Mouse (Mus musculus): ENCODE results near the gene Fuom. TPM values are rescaled to one million over a fixed set of nuclear protein-coding genes. Genes with fewer than 3 reads are reported as not detected.
A peak's percentile ranks its signal among the peaks of the same experiment; 100 is the strongest.

Gene Fuom
- polyA plus RNA-seq, 1 experiment from 2014 or later = 41.0 TPM

- no peaks in the 10 kb centered on the region for H3K27me3 ChIP-seq (ENCODE audit: insufficient read depth, poor library complexity, severe bottlenecking)
- DNase-seq (ENCODE audit: low spot score) = no peak
- 56% methylated on average over 5 of the region's 5 CpGs for WGBS
- H3K4me3 ChIP-seq = no peak within 1 kb of the TSS
- no peaks in the 10 kb centered on the region for H3K9me3 ChIP-seq
- no peaks in the 10 kb centered on the region for H3K36me3 ChIP-seq
- peaks cover 8% of the 10 kb centered on the region for H3K4me1 ChIP-seq
- no peak within 1 kb of the TSS for H3K27ac ChIP-seq
These were observed 9.2 kb downstream of the Fuom start, which contains the start of gene Prap1 for GRCm38 (mm10) chr7:140092924-140093528. TSS of gene Prap1 (plus strand) at chr7:140093395.

- no peak overlapping the region for H3K27ac ChIP-seq
- WGBS = 82% methylated on average over 10 of the region's 10 CpGs
- no peak for DNase-seq (ENCODE audit: low spot score)
- H3K27me3 ChIP-seq (ENCODE audit: insufficient read depth, poor library complexity, severe bottlenecking) = no peaks in the 10 kb centered on the region
- no peak overlapping the region for H3K4me3 ChIP-seq
- no peaks in the 10 kb centered on the region for H3K9me3 ChIP-seq
- peaks cover 8% of the 10 kb centered on the region for H3K4me1 ChIP-seq
- no peaks in the 10 kb centered on the region for H3K36me3 ChIP-seq
These were observed 11.6 kb downstream of the Fuom start for GRCm38 (mm10) chr7:140090601-140091000.

- Histone ChIP-seq H3K4me1 (0 out of 2 replicates have a peak, but pooled peaks cover 6% of the 10 kb centered on the region), H3K36me3 (no peaks in the 10 kb centered on the region), H3K9me3 (no peaks in the 10 kb centered on the region), H3K4me3 (no peak within 1 kb of the TSS), H3K27me3 (ENCODE audit: insufficient read depth, poor library complexity, severe bottlenecking) (peaks cover 51% of the 10 kb centered on the region), H3K27ac (no peak within 1 kb of the TSS)
- 10% methylated on average over 18 of the region's 18 CpGs for WGBS
- no peak for DNase-seq (ENCODE audit: low spot score)
These were observed 20.0 kb downstream of the Fuom start, which contains the start of gene Caly for GRCm38 (mm10) chr7:140082242-140082678. TSS of gene Caly (minus strand) at chr7:140082548.

- Histone ChIP-seq H3K27me3 (ENCODE audit: insufficient read depth, poor library complexity, severe bottlenecking) (peaks cover 51% of the 10 kb centered on the region), H3K27ac (no peak overlapping the region), H3K36me3 (no peaks in the 10 kb centered on the region), H3K4me1 (0 out of 2 replicates have a peak, but pooled peaks cover 6% of the 10 kb centered on the region), H3K4me3 (no peak overlapping the region), H3K9me3 (no peaks in the 10 kb centered on the region)
- no peak for DNase-seq (ENCODE audit: low spot score)
- WGBS = 18% methylated on average over 20 of the region's 20 CpGs
These were observed 20.6 kb downstream of the Fuom start for GRCm38 (mm10) chr7:140081408-140082241.

GRCm38 (mm10) chr7:140080503-140081156, 21.6 kb downstream of the Fuom start:
- DNase-seq (ENCODE audit: low spot score) = no peak
- 3% methylated on average over 24 of the region's 24 CpGs for WGBS
- Histone ChIP-seq H3K27me3 (ENCODE audit: insufficient read depth, poor library complexity, severe bottlenecking) (peaks cover 58% of the 10 kb centered on the region), H3K36me3 (no peaks in the 10 kb centered on the region), H3K4me3 (peak overlapping the region; percentile 30), H3K4me1 (0 out of 2 replicates have a peak, but pooled peaks cover 6% of the 10 kb centered on the region), H3K9me3 (no peaks in the 10 kb centered on the region), H3K27ac (no peak overlapping the region)

GRCm38 (mm10) chr7:140078711-140079110, 23.5 kb downstream of the Fuom start:
- Histone ChIP-seq H3K27ac (no peak overlapping the region), H3K4me3 (no peak overlapping the region), H3K4me1 (0 out of 2 replicates have a peak, but pooled peaks cover 6% of the 10 kb centered on the region), H3K9me3 (no peaks in the 10 kb centered on the region), H3K36me3 (no peaks in the 10 kb centered on the region), H3K27me3 (ENCODE audit: insufficient read depth, poor library complexity, severe bottlenecking) (peaks cover 57% of the 10 kb centered on the region)
- WGBS = 8% methylated on average over 5 of the region's 5 CpGs
- no peak for DNase-seq (ENCODE audit: low spot score)

- Histone ChIP-seq H3K27me3 (ENCODE audit: insufficient read depth, poor library complexity, severe bottlenecking) (peaks cover 61% of the 10 kb centered on the region), H3K27ac (no peak overlapping the region), H3K9me3 (no peaks in the 10 kb centered on the region), H3K4me1 (0 out of 2 replicates have a peak, but pooled peaks cover 6% of the 10 kb centered on the region), H3K36me3 (no peaks in the 10 kb centered on the region), H3K4me3 (no peak overlapping the region)
- WGBS = 73% methylated on average over 6 of the region's 6 CpGs
- DNase-seq (ENCODE audit: low spot score) = no peak
These were observed 24.5 kb downstream of the Fuom start for GRCm38 (mm10) chr7:140077698-140078097.

GRCm38 (mm10) chr7:140070042-140070711, 32.1 kb downstream of the Fuom start:
- Histone ChIP-seq H3K27me3 (ENCODE audit: insufficient read depth, poor library complexity, severe bottlenecking) (peaks cover 69% of the 10 kb centered on the region), H3K27ac (peak overlapping the region; percentile 67), H3K4me1 (peaks cover 9% of the 10 kb centered on the region), H3K36me3 (no peaks in the 10 kb centered on the region), H3K9me3 (no peaks in the 10 kb centered on the region), H3K4me3 (peak overlapping the region; percentile 56)
- DNase-seq (ENCODE audit: low spot score) = no peak
- WGBS = 19% methylated on average over 39 of the region's 39 CpGs

- Histone ChIP-seq H3K4me1 (peaks cover 9% of the 10 kb centered on the region), H3K4me3 (no peak overlapping the region), H3K27me3 (ENCODE audit: insufficient read depth, poor library complexity, severe bottlenecking) (peaks cover 79% of the 10 kb centered on the region), H3K9me3 (no peaks in the 10 kb centered on the region), H3K27ac (no peak overlapping the region), H3K36me3 (no peaks in the 10 kb centered on the region)
- 51% methylated on average over 6 of the region's 6 CpGs for WGBS
- no peak for DNase-seq (ENCODE audit: low spot score)
These were observed 34.8 kb downstream of the Fuom start for GRCm38 (mm10) chr7:140067397-140067796.

- peaks cover 13% of the 10 kb centered on the region for H3K4me1 ChIP-seq
- WGBS = 20% methylated on average over 7 of the region's 7 CpGs
- DNase-seq (ENCODE audit: low spot score) = no peak
These were observed 39.1 kb downstream of the Fuom start for GRCm38 (mm10) chr7:140063092-140063491.

GRCm38 (mm10) chr7:140062307-140062706, 39.9 kb downstream of the Fuom start:
- WGBS = 13% methylated on average over 11 of the region's 11 CpGs
- H3K27me3 ChIP-seq (ENCODE audit: insufficient read depth, poor library complexity, severe bottlenecking) = peaks cover 89% of the 10 kb centered on the region
- no peak overlapping the region for H3K4me3 ChIP-seq
- H3K36me3 ChIP-seq = no peaks in the 10 kb centered on the region
- no peak overlapping the region for H3K27ac ChIP-seq
- H3K9me3 ChIP-seq = no peaks in the 10 kb centered on the region
- no peak for DNase-seq (ENCODE audit: low spot score)
- H3K4me1 ChIP-seq = peaks cover 19% of the 10 kb centered on the region

More at GRCm38 (mm10) chr7:140063092-140063491, 39.1 kb downstream of the Fuom start:
- Histone ChIP-seq H3K27me3 (ENCODE audit: insufficient read depth, poor library complexity, severe bottlenecking) (peaks cover 86% of the 10 kb centered on the region), H3K36me3 (no peaks in the 10 kb centered on the region), H3K9me3 (no peaks in the 10 kb centered on the region), H3K27ac (no peak overlapping the region), H3K4me3 (no peak overlapping the region)

GRCm38 (mm10) chr7:140061832-140062130, 40.5 kb downstream of the Fuom start:
- 5% methylated on average over 6 of the region's 6 CpGs for WGBS
- Histone ChIP-seq H3K4me3 (peak overlapping the region; percentile 55; the same call in 1 of the 2 replicates), H3K4me1 (peaks cover 19% of the 10 kb centered on the region), H3K36me3 (no peaks in the 10 kb centered on the region), H3K9me3 (no peaks in the 10 kb centered on the region), H3K27me3 (ENCODE audit: insufficient read depth, poor library complexity, severe bottlenecking) (peaks cover 94% of the 10 kb centered on the region), H3K27ac (no peak overlapping the region)
- no peak for DNase-seq (ENCODE audit: low spot score)
